In the genomic region with DNA sequence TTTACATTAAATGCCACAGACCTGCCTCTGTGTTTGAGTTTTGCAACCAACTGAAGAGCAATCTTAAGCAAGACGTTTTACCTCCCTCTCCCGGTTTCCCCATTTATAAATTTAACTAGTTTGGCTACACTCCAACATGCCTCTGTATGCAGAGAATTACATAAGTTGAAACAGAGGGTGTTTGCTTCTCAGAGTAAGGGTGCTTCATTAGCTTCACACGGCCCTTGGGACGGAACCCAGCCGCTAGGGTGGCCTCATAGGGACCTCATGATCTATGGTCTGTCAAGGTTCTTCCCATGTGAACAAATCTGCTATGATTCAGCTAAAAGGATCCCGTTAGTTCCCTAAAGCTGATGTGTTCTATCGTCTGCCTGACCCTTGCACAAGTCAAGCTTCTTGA, we compare ENCODE assay signal across 16 mouse cellular contexts. TPM values are rescaled to one million over a fixed set of nuclear protein-coding genes. Genes with fewer than 3 reads are reported as not detected.
DNase-seq lines count a peak whose midpoint lies in the region; ATAC-seq and TF ChIP-seq lines count a peak whose summit lies in the region.
"Had no signal": no experiment of that assay in that cellular context is flagged by ENCODE, and none has a peak within 500 bp of the region (broad histone marks: within the 10 kb centered on the region; RNA-seq: fewer than 3 reads in every experiment).

No protein-coding gene starts in this region.

- no peak overlapping the region for H3K9ac ChIP-seq in lung, postnatal 0 days (replicated peaks; ENCODE audit: low read depth)
- H3K9ac ChIP-seq: liver, embryonic 13.5 days; neural tube, embryonic 15.5 days; stomach, embryonic 15.5 days had no signal

- H3K9me3 ChIP-seq in lung, postnatal 0 days (ENCODE audit: low read length) = no peaks in the 10 kb centered on the region
- H3K9me3 ChIP-seq: liver, embryonic 13.5 days; neural tube, embryonic 15.5 days; stomach, embryonic 15.5 days had no signal

- no peak overlapping the region for H3K4me2 ChIP-seq in lung, postnatal 0 days (replicated peaks; ENCODE audit: low read depth, low read length)
- H3K4me2 ChIP-seq: liver, embryonic 13.5 days; neural tube, embryonic 15.5 days; stomach, embryonic 15.5 days had no signal

- 0 out of 2 replicates have a peak, but pooled peaks cover 7% of the 10 kb centered on the region for H3K4me1 ChIP-seq in lung, postnatal 0 days (ENCODE audit: insufficient read depth, low read depth, low read length)

- WGBS in lung, postnatal 0 days = 18% methylated on average over 7 of the region's 7 CpGs

- peak; percentile 69 for ATAC-seq in lung, postnatal 0 days
- ATAC-seq: midbrain, embryonic 16.5 days had no signal

- TF ChIP-seq EP300 in lung, postnatal 0 days (IDR thresholded peaks at IDR 0.05) = peak; percentile 50; the same call in 1 of the 2 replicates

- intact Hi-C loops in heart, postnatal 10 days (cut with DNase I) = no loop called here

- no peak overlapping the region for H3K27ac ChIP-seq in lung, postnatal 0 days (ENCODE audit: low read length)
- H3K27ac ChIP-seq: heart, adult 2 months; liver, embryonic 13.5 days; neural tube, embryonic 15.5 days; stomach, embryonic 15.5 days had no signal

- no peak overlapping the region for H3K4me3 ChIP-seq in lung, postnatal 0 days (ENCODE audit: low read depth, low read length)
- H3K4me3 ChIP-seq: heart, adult 2 months; liver, embryonic 13.5 days; neural tube, embryonic 15.5 days; stomach, embryonic 15.5 days had no signal

- peak; percentile 79 for DNase-seq in heart, adult 11 months
- DNase-seq in heart, postnatal 10 days = no peak
- DNase-seq in right cerebral cortex, adult 2 months (ENCODE audit: low spot score in 2 of 2) = peak; percentile 40 to 47
- no peak for DNase-seq in right cerebral cortex, postnatal 4 days
- peak; percentile 87 for DNase-seq in lung, postnatal 0 days (ENCODE audit: low spot score)
- peak; percentile 48 for DNase-seq in splenic B cell, adult 2 months (ENCODE audit: low read depth, low spot score)
- DNase-seq in testis, postnatal 14 days (ENCODE audit: low spot score) = no peak
- no peak for DNase-seq in spleen, postnatal 10 days (ENCODE audit: low spot score in 2 of 2)
- DNase-seq: cerebellum, postnatal 10 days; heart, adult 2 months; heart, postnatal 14 days; kidney, postnatal 10 days; liver, embryonic 13.5 days had no signal

- H3K36me3 ChIP-seq in lung, postnatal 0 days (ENCODE audit: insufficient read depth, low read length) = no peaks in the 10 kb centered on the region
- H3K36me3 ChIP-seq in splenic B cell, adult 2 months (ENCODE audit: control insufficient read depth, insufficient read depth, low read length, poor library complexity, severe bottlenecking) = no peaks in the 10 kb centered on the region
- H3K36me3 ChIP-seq: liver, embryonic 13.5 days; neural tube, embryonic 15.5 days; stomach, embryonic 15.5 days had no signal

- no peaks in the 10 kb centered on the region for H3K27me3 ChIP-seq in lung, postnatal 0 days (replicated peaks; ENCODE audit: insufficient read depth, low read length)
- no peaks in the 10 kb centered on the region for H3K27me3 ChIP-seq in splenic B cell, adult 2 months (ENCODE audit: control insufficient read depth, insufficient read depth, low read length, poor library complexity, severe bottlenecking)
- H3K27me3 ChIP-seq: neural tube, embryonic 15.5 days; stomach, embryonic 15.5 days had no signal

- no peak for TF ChIP-seq CTCF in lung, postnatal 0 days (IDR thresholded peaks at IDR 0.05)

RNA-seq across cellular contexts. Expression of gene Cyfip2, which starts 1.9 kb away (rescaled TPM):
- total RNA-seq in heart, postnatal 10 days (2021) = 10 to 100 TPM; 29.5 to 35.3 TPM
- 3.4 and 4.2 TPM in 2 replicates for polyA plus RNA-seq in lung, postnatal 0 days (2015; fragmentation: Nextera tagmentation; extraction: Ambion mirVana)

Comparison
In these comparisons a context has a peak if more than half of its experiments do, and no peak if none do; other contexts are left out.
1. DNase-seq: peak in heart, adult 11 months (single experiment), right cerebral cortex, adult 2 months (2 of 2), lung, postnatal 0 days (single experiment) and splenic B cell, adult 2 months (single experiment); none in heart, postnatal 10 days (0 of 2), right cerebral cortex, postnatal 4 days (single experiment), testis, postnatal 14 days (single experiment) and spleen, postnatal 10 days (0 of 2).